Mouse (Mus musculus) CH12.LX (cell line): ENCODE data around the gene Atf3.

Experiments
- CHD2 ChIP-seq: IDR thresholded peaks from 2 replicates; pipeline ENCODE4 v1.6.1; 2011; ENCODE audit warnings: low read length, improper control_type of control experiment
- ELF1 ChIP-seq: IDR thresholded peaks from 2 replicates; pipeline ENCODE4 v1.6.1; 2014; ENCODE audit warnings: low read depth, mild to moderate bottlenecking, inconsistent platforms, low read length, improper control_type of control experiment
- MAX ChIP-seq: IDR thresholded peaks from 2 replicates; pipeline ENCODE4 v1.6.1; 2011; ENCODE audit warnings: low read length, improper control_type of control experiment
- MAZ ChIP-seq: IDR thresholded peaks from 2 replicates; pipeline ENCODE4 v1.6.1; 2012; ENCODE audit warnings: low read depth, mild to moderate bottlenecking, inconsistent platforms, low read length, improper control_type of control experiment, moderate library complexity
- POLR2A ChIP-seq: IDR thresholded peaks from 2 replicates; pipeline ENCODE4 v1.6.1; 2011; ENCODE audit warnings: low read depth, mild to moderate bottlenecking, improper control_type of control experiment, low read length

GRCm38 (mm10) chr1:191193657-191194424 is 24.0 kb downstream of the Atf3 start:
- TF ChIP-seq MAZ (peak; percentile 91), MAX (0 out of 2 replicates have a peak, but pooled peaks have one; percentile 24), CHD2 (peak; percentile 68), POLR2A (no peak), ELF1 (peak; percentile 79)
